Mouse (Mus musculus): Measurements from ENCODE around the gene Mst1.

The Mst1 gene

GRCm38 (mm10) chr9:108056361-108057261 is 23.6 kb upstream of the Mst1 start:
- no peak for DNase-seq (ENCODE audit: low spot score in 2 of 2)

DNA sequence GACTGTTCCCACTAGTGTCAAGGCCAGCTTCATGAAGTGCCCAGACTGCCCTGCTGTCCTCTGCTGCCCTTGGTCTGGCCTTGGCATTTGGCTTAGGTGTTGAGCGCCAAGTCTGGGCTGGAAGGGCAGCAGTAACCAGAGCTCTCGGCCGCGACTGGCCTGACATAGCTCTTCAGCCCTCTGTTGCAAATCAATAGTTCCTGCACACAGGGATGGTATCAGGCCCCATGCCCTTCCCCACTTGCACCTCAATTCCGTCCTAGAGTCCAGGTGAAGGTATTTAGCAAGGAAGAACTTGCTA is 23.0 kb upstream of the Mst1 start:
- DNase-seq (ENCODE audit: low spot score in 2 of 2): no peak

DNA sequence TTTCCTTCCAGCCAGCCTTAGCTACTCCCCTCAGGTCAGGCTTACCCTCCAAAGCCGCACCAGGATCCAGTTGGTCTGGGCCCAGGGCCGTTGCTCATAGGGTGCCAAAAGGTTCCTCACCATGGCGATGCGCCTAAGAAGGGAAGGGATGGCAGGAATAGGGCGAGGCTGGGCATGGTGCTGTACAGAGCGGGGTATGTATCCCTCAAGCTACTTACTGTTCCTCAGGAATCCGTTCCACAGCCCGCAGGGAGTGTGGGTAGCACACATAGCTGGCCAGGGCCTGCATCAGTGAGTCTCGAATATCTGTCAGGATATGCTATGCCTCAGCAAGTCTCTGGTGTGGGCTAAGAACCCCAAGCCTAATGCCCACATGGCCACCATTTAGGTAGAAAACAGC is 21.9 kb upstream of the Mst1 start:
- DNase-seq (ENCODE audit: low spot score in 2 of 2): no peak

- DNase-seq (ENCODE audit: low spot score in 2 of 2): no peak
Measured at GRCm38 (mm10) chr9:108062142-108062541, 18.1 kb upstream of the Mst1 start.

GRCm38 (mm10) chr9:108063361-108063760 is 16.9 kb upstream of the Mst1 start:
- DNase-seq (ENCODE audit: low spot score in 2 of 2): no peak

DNA sequence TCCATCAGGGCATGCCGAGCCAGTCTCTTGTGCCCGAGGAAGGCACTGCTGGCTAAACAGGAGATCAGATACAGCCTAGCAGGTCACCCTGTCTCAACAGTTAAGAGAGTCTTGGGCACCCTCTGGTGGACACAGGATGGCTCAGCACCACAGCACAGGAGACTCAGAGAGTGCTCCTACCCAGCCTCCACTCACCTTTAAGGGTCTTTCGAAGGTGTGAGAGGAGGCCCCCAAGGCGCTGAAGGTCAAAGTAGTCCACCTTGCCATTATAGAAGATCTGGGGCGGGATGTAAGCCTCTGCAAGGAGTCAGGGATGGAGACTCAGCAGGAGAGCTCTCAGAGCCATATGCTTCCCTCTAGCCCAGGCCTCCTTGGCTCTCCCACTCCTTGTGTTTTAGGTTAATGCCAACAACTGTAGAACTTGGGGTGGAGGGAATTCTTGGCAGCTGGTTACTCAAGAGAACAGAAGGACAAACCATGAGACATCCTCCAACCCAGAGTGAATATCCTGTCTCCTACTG is 14.7 kb upstream of the Mst1 start:
- DNase-seq (ENCODE audit: low spot score in 2 of 2): peak in 1 of 2 experiments; percentile 62

DNA sequence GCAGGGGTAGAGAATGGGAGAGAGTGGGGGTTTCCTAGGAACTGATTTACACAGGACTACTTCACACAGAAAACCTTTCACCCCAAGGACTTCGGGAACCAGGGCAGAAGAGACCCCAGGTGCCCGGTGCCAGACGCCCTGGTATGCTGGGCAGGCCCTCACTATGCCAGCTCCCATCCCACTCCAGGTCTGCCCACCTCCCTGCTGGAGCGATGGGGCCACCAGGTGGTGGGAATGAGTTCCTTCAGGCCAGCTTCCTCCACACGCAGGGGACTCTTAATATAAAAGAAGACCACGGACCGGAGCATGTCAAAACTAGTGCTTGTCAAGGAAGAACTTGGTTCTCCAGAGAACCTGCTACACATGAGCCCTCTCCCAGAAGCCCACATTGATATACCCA is 13.0 kb upstream of the Mst1 start:
- DNase-seq (ENCODE audit: low spot score in 2 of 2): no peak

- peak; percentile 64 to 80 for DNase-seq (ENCODE audit: low spot score in 2 of 2)
Measured at GRCm38 (mm10) chr9:108067900-108068299, 12.3 kb upstream of the Mst1 start.

DNA sequence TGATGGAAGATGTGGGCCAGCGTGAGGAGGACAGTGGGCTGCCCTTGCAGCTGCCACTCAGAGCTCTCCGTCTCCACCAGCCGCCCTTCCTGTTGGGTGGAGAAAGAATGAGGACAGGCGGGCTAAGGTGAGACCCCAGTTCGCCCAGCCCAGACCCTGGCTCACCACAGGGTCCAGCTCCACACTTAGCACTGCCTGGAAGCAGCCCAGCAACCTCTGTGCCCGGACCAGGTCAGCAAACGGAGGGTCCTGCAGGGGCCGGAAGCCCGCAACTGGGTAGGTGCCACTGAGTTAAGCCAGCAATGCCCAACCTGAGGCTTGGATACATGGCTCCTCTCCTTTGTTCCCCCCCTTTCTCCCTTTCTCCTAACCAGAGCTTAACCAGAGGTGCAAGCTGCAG is 11.2 kb upstream of the Mst1 start:
- no peak for DNase-seq (ENCODE audit: low spot score in 2 of 2)

DNA sequence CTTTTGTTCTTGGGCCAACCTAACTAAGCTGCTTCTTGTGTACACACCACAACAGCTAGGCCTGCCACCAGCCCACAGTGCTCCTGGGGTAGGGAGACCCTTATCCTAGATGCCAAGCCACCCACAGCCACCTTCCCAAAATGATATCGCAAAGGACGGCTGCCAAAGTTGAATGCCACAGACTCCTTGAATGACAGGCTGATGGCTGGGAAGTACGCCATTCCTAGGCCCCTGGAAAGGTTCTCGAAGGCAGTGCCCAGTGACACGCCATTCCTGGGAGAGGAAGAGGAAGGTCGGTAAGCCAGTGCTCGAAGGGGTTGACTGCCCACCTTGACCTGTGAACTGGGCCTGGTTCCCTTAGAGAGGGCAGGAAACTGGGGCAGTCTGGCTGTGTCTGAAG is 10.7 kb upstream of the Mst1 start:
- no peak for DNase-seq (ENCODE audit: low spot score in 2 of 2)

GRCm38 (mm10) chr9:108071801-108072200 is 8.4 kb upstream of the Mst1 start:
- DNase-seq (ENCODE audit: low spot score in 2 of 2): no peak

- DNase-seq (ENCODE audit: low spot score in 2 of 2): no peak
Measured at GRCm38 (mm10) chr9:108072481-108072924, 7.7 kb upstream of the Mst1 start.

GRCm38 (mm10) chr9:108073141-108073930 is 6.9 kb upstream of the Mst1 start:
- DNase-seq (ENCODE audit: low spot score in 2 of 2): no peak

GRCm38 (mm10) chr9:108082549-108082948 is 2.3 kb downstream of the Mst1 start:
- no peak for DNase-seq (ENCODE audit: low spot score in 2 of 2)

GRCm38 (mm10) chr9:108082988-108083431 is 2.8 kb downstream of the Mst1 start, which contains the start of gene Rnf123:
Rnf123 (minus strand) TSS chr9:108083346.
- no peak for DNase-seq (ENCODE audit: low spot score in 2 of 2)

- DNase-seq (ENCODE audit: low spot score in 2 of 2): no peak
Measured at GRCm38 (mm10) chr9:108083561-108083960, 3.3 kb downstream of the Mst1 start.

GRCm38 (mm10) chr9:108085261-108085660 is 5.0 kb downstream of the Mst1 start:
- DNase-seq (ENCODE audit: low spot score in 2 of 2): no peak

GRCm38 (mm10) chr9:108090611-108091120 is 10.4 kb downstream of the Mst1 start:
- no peak for DNase-seq (ENCODE audit: low spot score in 2 of 2)

DNA sequence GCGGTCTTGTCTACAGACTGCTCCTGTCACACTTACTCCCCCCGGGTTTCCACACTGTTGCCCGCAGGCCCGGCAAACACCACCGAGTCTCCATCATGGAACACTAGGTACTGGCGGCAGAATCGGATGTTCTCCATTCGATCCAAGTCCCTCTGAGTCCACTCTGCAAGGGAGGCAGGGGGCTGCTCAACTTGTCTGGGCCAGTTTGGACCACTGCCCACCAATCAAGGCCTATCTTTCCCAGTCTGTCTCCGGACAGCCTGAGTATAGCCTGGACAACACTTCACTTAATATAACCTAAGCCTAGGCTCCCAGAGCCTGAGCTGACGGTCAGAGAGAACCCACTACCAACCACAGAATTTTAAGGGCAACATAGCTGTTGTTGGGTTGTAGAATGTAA is 13.3 kb downstream of the Mst1 start:
- no peak for DNase-seq (ENCODE audit: low spot score in 2 of 2)

DNA sequence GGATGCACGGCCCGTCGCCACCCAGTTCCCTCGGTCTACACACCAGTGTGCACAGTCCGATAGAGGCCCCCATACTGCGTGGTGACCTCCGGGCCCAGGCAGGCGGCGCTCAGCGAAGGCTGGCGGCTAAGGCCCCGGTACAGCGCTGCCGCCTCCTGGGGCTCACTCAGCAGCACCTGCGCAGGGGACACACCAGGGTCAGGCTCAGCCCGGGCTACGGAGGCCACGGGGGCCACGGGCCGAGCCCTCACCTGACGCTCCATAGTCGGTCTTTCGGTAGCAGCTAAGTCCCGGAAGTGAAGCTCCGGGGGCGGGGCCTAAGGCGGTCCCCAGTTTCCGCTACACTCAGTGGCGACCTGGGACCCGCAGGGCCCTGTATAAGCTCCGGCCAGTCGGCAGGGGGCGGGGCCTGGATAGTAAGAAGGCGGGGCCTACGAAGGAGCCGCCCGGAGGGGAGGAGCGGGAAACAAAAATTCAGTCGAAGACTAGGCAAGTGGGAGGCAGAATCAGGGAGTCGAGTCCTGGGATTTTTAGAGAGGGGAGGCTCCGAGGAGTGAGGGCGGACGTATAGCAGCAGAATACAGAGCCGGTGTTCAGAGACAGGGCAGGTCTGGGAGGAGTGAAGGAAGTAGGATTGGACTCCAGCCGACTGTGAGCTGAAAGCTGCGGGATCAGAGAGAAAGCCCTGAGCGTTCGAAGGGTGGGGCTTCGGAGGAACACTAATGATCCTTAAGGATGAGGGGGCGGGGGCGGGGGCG is 14.1 kb downstream of the Mst1 start, which contains the start of gene Apeh:
Apeh (minus strand) TSS at position 423 of the 758 bp plus-strand sequence.
- DNase-seq (ENCODE audit: low spot score in 2 of 2): peak; percentile 98 to 99

DNA sequence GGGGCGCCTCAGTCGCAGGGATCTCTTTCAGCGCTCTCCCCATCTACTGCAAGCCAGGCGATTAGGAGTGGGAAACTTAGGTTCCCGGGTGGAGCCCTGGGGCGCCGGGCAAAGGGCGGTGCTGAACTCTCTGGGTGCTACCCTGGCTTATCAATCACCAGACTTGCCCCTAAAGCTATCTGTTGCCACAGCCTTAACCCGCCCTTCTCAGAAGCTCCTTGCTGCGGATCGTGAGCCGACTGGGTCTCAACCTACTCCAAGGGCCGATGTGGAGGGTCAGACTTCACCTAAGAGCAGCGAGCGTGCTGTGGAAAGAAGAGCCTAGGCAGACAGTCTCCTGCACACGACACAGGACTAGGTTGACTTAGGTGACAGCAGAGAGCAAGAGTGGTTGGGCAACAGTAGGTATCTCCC is 14.8 kb downstream of the Mst1 start:
- peak; percentile 72 to 78 for DNase-seq (ENCODE audit: low spot score in 2 of 2)

All from spleen, postnatal 14 days (tissue).